Mouse (Mus musculus): Measurements from ENCODE around the gene Tbl1x.
"Not testable (repeated sequence)": the region's sequence is repeated elsewhere in the genome, so short reads cannot be mapped to it uniquely, and the experiment has no call there.

The Tbl1x gene

GRCm38 (mm10) chrX:77510371-77511300 is at the start of gene Tbl1x:
Gene Tbl1x (plus strand): TSS chrX:77511013.
- DNase-seq (ENCODE audit: low spot score), result peak; percentile 23

- no peak for DNase-seq (ENCODE audit: low spot score)
Measured at GRCm38 (mm10) chrX:77469216-77469615, 41.6 kb upstream of the Tbl1x start.

DNA sequence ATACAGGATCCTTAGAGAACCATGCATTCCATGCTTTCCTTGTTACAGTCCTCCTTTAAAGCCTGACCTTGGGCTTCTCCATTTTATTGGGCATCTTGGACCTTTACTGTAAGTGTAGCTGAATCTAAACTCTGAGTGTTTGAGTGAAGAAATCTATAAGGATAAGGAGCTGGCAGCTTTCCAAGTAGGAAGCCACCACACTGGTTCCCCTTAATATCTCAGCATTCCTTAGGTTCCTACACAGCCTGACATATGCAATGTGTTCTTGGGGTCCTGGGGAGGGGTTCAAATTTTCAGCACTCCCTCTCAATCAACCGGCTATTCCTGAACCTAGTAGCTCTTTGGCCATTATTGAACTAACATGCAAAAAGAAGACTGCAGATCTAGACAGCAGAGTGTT is 38.0 kb upstream of the Tbl1x start:
- no peak for DNase-seq (ENCODE audit: low spot score)

- no peak for DNase-seq (ENCODE audit: low spot score)
Measured at GRCm38 (mm10) chrX:77473511-77473910, 37.3 kb upstream of the Tbl1x start.

GRCm38 (mm10) chrX:77474551-77474950 is 36.3 kb upstream of the Tbl1x start:
- no peak for DNase-seq (ENCODE audit: low spot score)

- no peak for DNase-seq (ENCODE audit: low spot score)
Measured at GRCm38 (mm10) chrX:77477526-77477925, 33.3 kb upstream of the Tbl1x start.

DNA sequence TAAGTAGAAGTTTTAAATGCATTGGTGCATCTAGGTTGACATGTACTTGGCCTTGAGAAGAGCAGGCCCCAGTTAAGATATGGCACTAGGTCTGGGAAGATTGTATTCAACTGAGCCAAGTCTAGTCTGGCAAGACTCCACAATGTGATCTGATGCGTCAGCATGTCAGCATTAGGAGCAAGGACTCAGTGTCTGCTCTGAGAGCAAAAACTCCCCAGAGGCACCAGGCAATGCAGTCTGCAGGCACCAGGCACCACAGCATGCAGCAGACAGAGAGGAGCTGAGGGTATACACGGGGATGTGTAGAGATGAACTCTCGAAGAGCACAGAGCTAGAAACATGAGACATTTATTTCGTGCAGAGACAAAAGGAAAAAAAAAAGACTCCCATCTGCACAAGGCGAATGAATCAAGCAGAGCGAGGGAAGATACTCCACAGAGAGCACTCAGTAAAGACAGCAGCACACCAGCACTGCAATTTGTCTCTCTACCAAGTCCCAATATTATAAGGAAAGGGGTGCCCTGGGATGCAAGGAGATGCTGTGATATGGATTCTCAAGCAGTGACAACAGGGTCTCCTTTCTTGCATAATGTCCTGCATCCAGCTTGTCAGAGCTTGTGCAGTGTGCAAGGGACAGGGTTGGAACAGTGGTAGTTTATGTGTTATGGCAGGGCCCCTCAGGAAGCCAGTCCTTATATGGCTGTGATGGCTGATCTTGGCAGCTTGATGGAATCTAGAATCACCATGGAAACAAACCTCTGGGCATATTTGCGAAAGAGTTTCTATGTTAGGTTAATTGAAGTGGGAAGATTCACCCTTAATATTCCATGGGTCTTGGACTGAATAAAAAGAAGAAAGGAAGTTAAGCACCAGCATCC is 22.7 kb upstream of the Tbl1x start:
- DNase-seq (ENCODE audit: low spot score), result no peak

- DNase-seq (ENCODE audit: low spot score), result no peak
Measured at GRCm38 (mm10) chrX:77490127-77490526, 20.7 kb upstream of the Tbl1x start.

- DNase-seq (ENCODE audit: low spot score), result peak; percentile 68
Measured at GRCm38 (mm10) chrX:77509149-77509548, 1.7 kb upstream of the Tbl1x start.

DNA sequence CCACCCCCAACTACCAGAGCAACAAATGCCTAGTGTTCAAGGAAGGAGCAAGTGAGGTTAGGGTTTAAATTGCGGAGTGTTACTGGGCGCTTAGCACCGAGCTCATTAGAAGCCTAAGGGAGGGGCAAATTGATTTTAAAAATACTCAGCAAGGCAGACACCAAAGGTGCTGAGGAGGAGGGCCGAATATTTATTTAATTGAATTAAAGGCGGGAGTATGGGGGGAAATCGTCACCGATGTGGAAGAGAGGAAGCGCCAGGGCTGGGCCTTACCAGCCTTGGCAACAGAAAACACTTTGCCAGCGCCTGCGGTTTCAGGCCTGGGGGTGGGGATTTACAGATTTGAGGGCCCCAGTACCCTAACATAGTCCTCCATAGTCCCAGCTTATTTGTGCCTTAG is 1.0 kb upstream of the Tbl1x start:
- DNase-seq (ENCODE audit: low spot score), result peak; percentile 15

DNA sequence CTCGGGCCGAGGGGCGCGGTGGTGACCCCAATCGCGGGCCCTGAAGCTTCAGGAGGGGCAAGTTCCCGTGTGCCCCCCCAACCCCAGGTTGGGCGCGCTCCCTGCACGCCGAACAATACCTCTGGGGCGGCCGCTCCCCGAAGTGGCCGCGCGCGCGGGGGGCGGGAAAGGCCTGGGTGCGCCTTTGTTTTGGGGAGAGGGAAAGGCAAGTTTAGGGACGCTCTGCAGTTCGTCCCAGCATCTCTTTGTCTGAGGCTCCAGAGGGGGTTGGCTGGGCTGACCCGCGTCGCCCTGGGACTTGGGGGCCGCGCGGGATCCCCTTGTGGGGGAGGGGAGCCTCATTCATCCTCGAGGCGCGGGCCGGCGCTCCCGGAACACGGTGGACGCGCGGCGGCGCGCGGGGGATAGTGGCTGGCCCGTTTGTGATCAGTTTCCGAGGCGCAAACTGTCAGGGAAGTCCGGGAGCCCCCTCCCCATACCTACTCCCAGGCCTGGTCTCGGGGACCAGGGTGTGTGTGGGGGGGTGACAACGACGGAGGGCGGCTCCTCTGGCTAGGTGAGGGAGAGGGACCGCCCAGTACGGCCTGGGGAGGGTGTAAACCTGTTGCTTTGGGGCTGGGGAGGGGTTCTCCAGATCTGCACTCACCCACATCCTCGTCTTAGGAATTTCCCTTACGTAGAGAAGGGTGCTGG is 634 bp downstream of the Tbl1x start:
- DNase-seq (ENCODE audit: low spot score), result no peak

DNA sequence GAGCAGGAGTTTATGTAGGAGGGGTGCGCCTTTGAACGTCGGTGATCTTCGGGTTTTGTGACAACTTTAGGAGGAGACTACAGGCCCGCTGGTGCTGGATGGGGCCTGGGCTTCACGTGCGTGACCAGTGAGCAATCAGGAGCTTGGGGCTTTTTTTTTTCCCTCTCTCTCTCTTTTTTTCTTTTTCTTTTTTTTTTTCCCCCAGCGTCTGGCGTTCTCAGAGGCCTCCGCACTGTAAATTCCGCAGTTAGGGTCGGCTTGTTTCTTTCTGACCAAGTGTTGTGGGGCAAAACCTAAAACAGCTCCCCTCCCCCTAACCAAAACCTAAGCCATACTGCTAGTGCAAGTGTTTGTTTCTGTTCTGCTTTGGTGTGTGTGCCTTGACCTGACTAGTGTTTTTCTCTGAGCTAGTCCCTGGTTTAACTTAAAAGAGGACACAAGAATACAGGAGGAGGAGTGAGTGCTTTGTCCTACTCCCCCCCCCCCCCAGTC is 1.2 kb downstream of the Tbl1x start:
- DNase-seq (ENCODE audit: low spot score), result no peak

DNA sequence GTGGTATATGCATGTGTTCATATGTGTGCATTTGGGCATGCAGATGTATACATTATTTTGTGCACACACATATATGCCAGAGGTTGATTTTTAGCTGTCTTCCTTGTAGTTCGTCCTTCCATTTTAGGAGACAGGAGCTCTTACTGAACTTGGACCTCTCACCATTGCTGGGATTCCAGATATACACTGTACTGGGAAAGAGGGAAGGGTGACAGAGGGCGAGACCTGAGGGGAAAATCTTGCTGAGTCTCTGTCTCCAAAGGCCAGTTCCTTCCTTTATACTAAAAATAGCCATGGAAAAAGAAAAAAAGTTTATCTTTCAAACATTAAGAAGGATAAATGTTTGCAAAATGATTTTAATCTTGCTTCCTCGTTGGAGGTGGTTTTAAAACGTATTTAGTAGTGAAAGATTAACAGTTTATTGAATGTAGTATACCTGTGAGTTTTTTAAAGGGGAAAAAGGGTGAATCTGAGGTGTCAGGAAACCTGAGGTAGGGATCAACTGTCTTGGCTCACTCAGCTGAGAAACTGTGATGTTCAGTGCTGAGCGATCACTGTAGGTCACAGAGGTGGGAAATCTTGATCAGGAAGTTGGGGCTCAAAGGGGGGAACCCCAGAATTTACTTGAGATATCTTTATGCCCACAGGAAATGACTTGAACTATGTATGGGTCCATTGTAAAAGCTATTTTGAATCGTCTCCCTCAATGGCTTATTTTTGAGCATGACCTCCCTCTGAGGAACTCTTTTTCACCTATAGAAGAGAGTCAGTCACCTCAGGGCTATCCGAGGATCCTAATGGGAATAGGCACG is 6.7 kb downstream of the Tbl1x start:
- no peak for DNase-seq (ENCODE audit: low spot score)

- no peak for DNase-seq (ENCODE audit: low spot score)
Measured at GRCm38 (mm10) chrX:77518929-77519328, 8.1 kb downstream of the Tbl1x start.

DNA sequence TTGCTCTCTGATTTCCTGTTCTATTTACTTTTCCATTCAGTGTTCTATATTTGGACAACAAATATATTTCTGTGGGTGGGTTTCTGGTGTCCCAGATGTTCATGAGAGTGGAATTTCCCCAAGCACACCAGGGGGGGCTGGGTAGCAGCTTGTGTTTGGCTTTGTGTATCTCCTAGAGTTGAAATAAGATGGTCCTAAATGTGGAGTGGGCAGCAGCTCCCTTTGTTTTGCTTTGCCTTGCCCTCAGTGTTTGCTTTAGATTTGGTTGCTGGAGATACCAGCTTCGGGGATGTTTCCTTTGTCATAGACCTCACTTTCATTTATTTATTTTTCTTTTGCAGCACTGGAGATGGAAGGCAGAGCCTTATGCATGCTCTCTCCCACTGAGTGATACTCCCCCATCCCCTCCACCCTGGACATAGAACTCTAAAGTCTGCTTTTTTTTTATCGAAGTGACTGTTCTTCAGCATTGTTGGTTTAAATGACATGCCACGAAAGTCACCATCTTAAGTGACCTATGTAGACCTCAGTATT is 12.1 kb downstream of the Tbl1x start:
- no peak for DNase-seq (ENCODE audit: low spot score)

DNA sequence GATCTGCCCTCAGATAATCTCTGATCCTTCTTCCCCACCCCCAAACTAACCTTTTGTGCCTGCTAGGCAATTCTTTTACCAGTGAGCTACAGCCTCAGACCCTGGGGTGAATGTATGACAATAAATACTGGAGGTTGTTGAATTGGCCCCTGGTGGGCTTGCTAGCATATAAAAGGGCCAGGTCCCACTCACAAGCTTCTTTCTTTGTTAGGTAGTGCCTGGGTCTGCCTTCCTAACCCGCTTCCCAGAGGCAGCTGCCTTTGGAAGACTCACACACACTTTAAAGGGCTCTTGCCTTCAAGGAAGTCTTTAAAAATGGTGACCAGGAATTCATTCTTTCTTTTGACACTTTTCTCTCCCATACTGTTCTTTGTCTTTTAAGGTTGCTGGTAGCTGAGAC is 14.4 kb downstream of the Tbl1x start:
- no peak for DNase-seq (ENCODE audit: low spot score)

DNA sequence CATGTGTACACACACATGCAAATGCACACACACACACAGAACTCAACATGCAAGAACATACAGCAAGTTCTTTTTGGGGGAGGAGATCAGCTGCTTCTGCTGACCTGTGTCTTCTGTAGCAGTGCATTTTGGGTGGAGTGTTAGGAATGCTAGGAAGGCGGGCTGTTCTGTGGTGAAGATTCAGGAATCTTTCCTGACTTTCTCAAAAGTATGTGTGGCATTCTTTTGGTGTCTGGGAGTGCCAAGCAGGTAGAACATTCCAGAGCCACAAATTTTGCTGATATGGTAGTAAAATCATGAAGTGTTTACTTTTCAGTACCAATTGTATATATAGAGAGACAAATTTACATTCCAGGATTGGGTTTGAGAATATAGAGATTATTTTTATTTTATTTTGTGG is 17.6 kb downstream of the Tbl1x start:
- DNase-seq (ENCODE audit: low spot score), result no peak

DNA sequence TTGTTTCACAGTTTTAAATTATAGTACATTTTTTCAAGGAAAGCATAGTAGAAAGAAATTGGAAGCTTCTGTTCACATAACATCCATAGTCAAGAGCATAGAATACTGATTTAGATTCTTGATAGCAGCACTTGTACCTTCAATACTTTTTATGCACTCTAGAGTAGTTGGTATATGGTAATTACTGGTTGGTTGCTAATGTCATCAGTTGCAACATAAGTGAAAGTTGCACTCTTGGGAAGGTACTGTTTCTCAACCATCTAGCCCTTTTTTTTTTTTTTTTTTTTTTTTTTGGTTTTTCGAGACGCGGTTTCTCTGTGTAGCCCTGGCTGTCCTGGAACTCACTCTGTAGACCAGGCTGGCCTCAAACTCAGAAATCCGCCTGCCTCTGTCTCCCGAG is 20.2 kb downstream of the Tbl1x start:
- no peak for DNase-seq (ENCODE audit: low spot score)

- no peak for DNase-seq (ENCODE audit: low spot score)
Measured at GRCm38 (mm10) chrX:77533922-77534321, 23.1 kb downstream of the Tbl1x start.

GRCm38 (mm10) chrX:77539770-77540169 is 29.0 kb downstream of the Tbl1x start:
- DNase-seq (ENCODE audit: low spot score), result not testable (repeated sequence)

GRCm38 (mm10) chrX:77544003-77544402 is 33.2 kb downstream of the Tbl1x start:
- no peak for DNase-seq (ENCODE audit: low spot score)

Data from left cerebral cortex, adult 11 months (tissue).